Mouse (Mus musculus): ENCODE data around the gene Snorc. TPM values are rescaled to one million over a fixed set of nuclear protein-coding genes. Genes with fewer than 3 reads are reported as not detected.

Snorc gene
- total and polyA plus RNA-seq, 3 experiments: not detected

GRCm38 (mm10) chr1:87509561-87510165 is 39.6 kb downstream of the Snorc start, which contains the start of gene Neu2:
Gene Neu2 (plus strand): TSS chr1:87509889.
- H3K4me1 ChIP-seq (ENCODE audit: control insufficient read depth in 1 of 2, insufficient read depth in 2 of 2): peaks cover 0 to 8% of the 10 kb centered on the region in 2 experiments; a peak in 1 of 4 replicates
- H3K36me3 ChIP-seq (replicated peaks in 1 of 2; ENCODE audit: control insufficient read depth in 1 of 2, insufficient read depth in 1 of 2, low read length in 1 of 2): no peaks in the 10 kb centered on the region
- in situ Hi-C loops (cut with MboI; ENCODE audit: low pct_ligation_motif_present, low pct_unique_long_range_greater_than_20kb, low sequenced_read_pairs) (no loop called here), dilution Hi-C loops (cut with MboI; ENCODE audit: extremely low pct_ligation_motif_present, extremely low pct_unique_long_range_greater_than_20kb, low sequenced_read_pairs) (no loop called here)
- H3K9me3 ChIP-seq (replicated peaks; ENCODE audit: low read length): peaks cover 13% of the 10 kb centered on the region
- peak within 1 kb of the TSS in 1 of 3 experiments; percentile 17 for H3K4me3 ChIP-seq (replicated peaks in 1 of 3; ENCODE audit: low read depth in 2 of 3, low read length in 2 of 3, poor library complexity in 1 of 3)
- H3K27ac ChIP-seq (ENCODE audit: insufficient read depth, low read depth): no peak within 1 kb of the TSS
- no peak within 1 kb of the TSS for H3K9ac ChIP-seq (ENCODE audit: insufficient read depth, low read depth)
- TF ChIP-seq BHLHE40 (IDR thresholded peaks at IDR 0.05; ENCODE audit: low read depth, low read length) (no peak), CTCF (conservative IDR thresholded peaks at IDR 0.05 in 1 of 2, IDR thresholded peaks at IDR 0.05 in 1 of 2; ENCODE audit: low read depth in 2 of 2, low read length in 2 of 2) (no peak), CHD2 (IDR thresholded peaks at IDR 0.05; ENCODE audit: low read length) (no peak), NRF1 (IDR thresholded peaks at IDR 0.05; ENCODE audit: low read depth, low read length) (no peak), NELFE (IDR thresholded peaks at IDR 0.05; ENCODE audit: low read depth, low read length) (no peak), HCFC1 (IDR thresholded peaks at IDR 0.05; ENCODE audit: low read depth, low read length) (no peak), PAX5 (IDR thresholded peaks at IDR 0.05; ENCODE audit: low read length) (no peak), USF1 (IDR thresholded peaks at IDR 0.05; ENCODE audit: low read depth, low read length) (no peak), TCF12 (IDR thresholded peaks at IDR 0.05; ENCODE audit: low read depth, low read length) (no peak), ELF1 (IDR thresholded peaks at IDR 0.05; ENCODE audit: low read depth, low read length) (no peak), MAX (IDR thresholded peaks at IDR 0.05; ENCODE audit: low read length) (no peak), MXI1 (IDR thresholded peaks at IDR 0.05; ENCODE audit: low read depth, low read length) (no peak), POLR2AphosphoS2 (IDR thresholded peaks at IDR 0.05; ENCODE audit: low read depth, low read length) (no peak)
- peak within 1 kb of the TSS; percentile 63 for H3K4me2 ChIP-seq (ENCODE audit: insufficient read depth, low read depth, poor library complexity, severe bottlenecking)
- no peak for DNase-seq (ENCODE audit: extremely low read depth)
- peaks cover 4% of the 10 kb centered on the region for H3K27me3 ChIP-seq (replicated peaks)
- no peaks in the 10 kb centered on the region for H3K79me2 ChIP-seq (replicated peaks; ENCODE audit: control insufficient read depth, extremely low read depth, insufficient read depth, poor library complexity, severe bottlenecking)

GRCm38 (mm10) chr1:87510166-87510691 is 40.2 kb downstream of the Snorc start:
- TF ChIP-seq MAX (IDR thresholded peaks at IDR 0.05; ENCODE audit: low read length): no peak
- no peak for TF ChIP-seq POLR2A (IDR thresholded peaks at IDR 0.05; ENCODE audit: low read depth, low read length)
- TF ChIP-seq USF2 (conservative IDR thresholded peaks at IDR 0.05; ENCODE audit: low read depth, low read length): no peak
- no peak for TF ChIP-seq SMC3 (IDR thresholded peaks at IDR 0.05; ENCODE audit: low read depth, low read length)
- TF ChIP-seq MEF2A (IDR thresholded peaks at IDR 0.05; ENCODE audit: borderline replicate concordance, low read depth, low read length): no peak
- no peak for TF ChIP-seq JUND (conservative IDR thresholded peaks at IDR 0.05; ENCODE audit: low read depth, low read length)
- no peak for TF ChIP-seq GABPA (IDR thresholded peaks at IDR 0.05; ENCODE audit: insufficient replicate concordance, low read depth, low read length)
- no peak for TF ChIP-seq MXI1 (IDR thresholded peaks at IDR 0.05; ENCODE audit: low read depth, low read length)
- no peak for TF ChIP-seq MAZ (IDR thresholded peaks at IDR 0.05; ENCODE audit: low read depth, low read length)
- no peak for TF ChIP-seq NRF1 (IDR thresholded peaks at IDR 0.05; ENCODE audit: low read depth, low read length)
- TF ChIP-seq ZNF384 (IDR thresholded peaks at IDR 0.05; ENCODE audit: low read depth, low read length): no peak
- TF ChIP-seq CHD1 (IDR thresholded peaks at IDR 0.05; ENCODE audit: low read depth, low read length): no peak
- in situ Hi-C loops (cut with MboI; ENCODE audit: low pct_ligation_motif_present, low pct_unique_long_range_greater_than_20kb, low sequenced_read_pairs): no loop called here
- H3K9ac ChIP-seq (ENCODE audit: insufficient read depth, low read depth): no peak overlapping the region
- dilution Hi-C loops (cut with MboI; ENCODE audit: extremely low pct_ligation_motif_present, extremely low pct_unique_long_range_greater_than_20kb, low sequenced_read_pairs): no loop called here
- peak overlapping the region; percentile 63 for H3K4me2 ChIP-seq (ENCODE audit: insufficient read depth, low read depth, poor library complexity, severe bottlenecking)
- no peaks in the 10 kb centered on the region for H3K36me3 ChIP-seq (replicated peaks in 1 of 2; ENCODE audit: control insufficient read depth in 1 of 2, insufficient read depth in 1 of 2, low read length in 1 of 2)
- no peaks in the 10 kb centered on the region for H3K79me2 ChIP-seq (replicated peaks; ENCODE audit: control insufficient read depth, extremely low read depth, insufficient read depth, poor library complexity, severe bottlenecking)
- peaks cover 6% of the 10 kb centered on the region for H3K27me3 ChIP-seq (replicated peaks)
- peak overlapping the region in 1 of 3 experiments; percentile 17 for H3K4me3 ChIP-seq (replicated peaks in 1 of 3; ENCODE audit: low read depth in 2 of 3, low read length in 2 of 3, poor library complexity in 1 of 3)
- no peak for DNase-seq (ENCODE audit: extremely low read depth)
- peaks cover 13% of the 10 kb centered on the region for H3K9me3 ChIP-seq (replicated peaks; ENCODE audit: low read length)
- peaks cover 0 to 8% of the 10 kb centered on the region in 2 experiments; a peak in 1 of 4 replicates for H3K4me1 ChIP-seq (ENCODE audit: control insufficient read depth in 1 of 2, insufficient read depth in 2 of 2)
- no peak overlapping the region for H3K27ac ChIP-seq (ENCODE audit: insufficient read depth, low read depth)

All from CH12.LX (cell line).